Mouse (Mus musculus): ENCODE results near the gene Ppfibp1. TPM values are rescaled to one million over a fixed set of nuclear protein-coding genes. Genes with fewer than 3 reads are reported as not detected.
"Not testable (repeated sequence)": the region's sequence is repeated elsewhere in the genome, so short reads cannot be mapped to it uniquely, and the experiment has no call there.

Gene Ppfibp1
- polyA plus RNA-seq, 1 experiment from 2014 or later = 15.2 TPM

GRCm38 (mm10) chr6:146863154-146863553 is 25.1 kb upstream of the Ppfibp1 start:
- no peaks in the 10 kb centered on the region for H3K36me3 ChIP-seq
- WGBS = 91% methylated on average over 2 of the region's 2 CpGs
- H3K9ac ChIP-seq = no peak overlapping the region
- no peaks in the 10 kb centered on the region for H3K9me3 ChIP-seq
- no peaks in the 10 kb centered on the region for H3K27me3 ChIP-seq
- H3K4me3 ChIP-seq = no peak overlapping the region
- H3K4me1 ChIP-seq (replicated peaks) = no peaks in the 10 kb centered on the region
- no peak for ATAC-seq (ENCODE audit: low read depth)
- H3K4me2 ChIP-seq = no peak overlapping the region
- no peak overlapping the region for H3K27ac ChIP-seq (replicated peaks)

GRCm38 (mm10) chr6:146864370-146864769 is 23.9 kb upstream of the Ppfibp1 start:
- H3K27ac ChIP-seq (replicated peaks); H3K4me1 ChIP-seq (replicated peaks); H3K9me3 ChIP-seq; H3K9ac ChIP-seq; ATAC-seq (ENCODE audit: low read depth); H3K4me3 ChIP-seq; H3K36me3 ChIP-seq; H3K27me3 ChIP-seq; H3K4me2 ChIP-seq: not testable (repeated sequence)
- WGBS = 96% methylated on average over 2 of the region's 5 CpGs

- H3K9me3 ChIP-seq = no peaks in the 10 kb centered on the region
- no peaks in the 10 kb centered on the region for H3K4me1 ChIP-seq (replicated peaks)
- no peak overlapping the region for H3K4me2 ChIP-seq
- H3K27me3 ChIP-seq = no peaks in the 10 kb centered on the region
- no peak for ATAC-seq (ENCODE audit: low read depth)
- H3K36me3 ChIP-seq = no peaks in the 10 kb centered on the region
- 86% methylated on average over 4 of the region's 4 CpGs for WGBS
- H3K27ac ChIP-seq (replicated peaks) = no peak overlapping the region
- no peak overlapping the region for H3K4me3 ChIP-seq
- no peak overlapping the region for H3K9ac ChIP-seq
Observed at GRCm38 (mm10) chr6:146865701-146866100, 22.6 kb upstream of the Ppfibp1 start.

- no peaks in the 10 kb centered on the region for H3K27me3 ChIP-seq
- H3K36me3 ChIP-seq = no peaks in the 10 kb centered on the region
Observed at GRCm38 (mm10) chr6:146871975-146872374, 16.3 kb upstream of the Ppfibp1 start.

GRCm38 (mm10) chr6:146874415-146874814 is 13.9 kb upstream of the Ppfibp1 start:
- WGBS = 90% methylated on average over 6 of the region's 6 CpGs

More at GRCm38 (mm10) chr6:146871975-146872374, 16.3 kb upstream of the Ppfibp1 start:
- Histone ChIP-seq H3K4me1 (replicated peaks) (no peaks in the 10 kb centered on the region), H3K27ac (replicated peaks) (no peak overlapping the region), H3K4me2 (no peak overlapping the region), H3K9me3 (peaks cover 3% of the 10 kb centered on the region), H3K4me3 (no peak overlapping the region), H3K9ac (no peak overlapping the region)
- ATAC-seq (ENCODE audit: low read depth) = no peak
- WGBS = 96% methylated on average over 4 of the region's 4 CpGs

GRCm38 (mm10) chr6:146876820-146877219 is 11.5 kb upstream of the Ppfibp1 start:
- no peak overlapping the region for H3K9ac ChIP-seq
- H3K4me3 ChIP-seq = no peak overlapping the region
- H3K36me3 ChIP-seq = no peaks in the 10 kb centered on the region
- H3K27me3 ChIP-seq = no peaks in the 10 kb centered on the region
- no peak overlapping the region for H3K27ac ChIP-seq (replicated peaks)
- no peak overlapping the region for H3K4me2 ChIP-seq
- peaks cover 8% of the 10 kb centered on the region for H3K9me3 ChIP-seq
- no peaks in the 10 kb centered on the region for H3K4me1 ChIP-seq (replicated peaks)
- no peak for ATAC-seq (ENCODE audit: low read depth)
- 88% methylated on average over 2 of the region's 2 CpGs for WGBS

More at GRCm38 (mm10) chr6:146874415-146874814, 13.9 kb upstream of the Ppfibp1 start:
- Histone ChIP-seq H3K9me3 (peaks cover 8% of the 10 kb centered on the region), H3K4me1 (replicated peaks) (no peaks in the 10 kb centered on the region), H3K27me3 (no peaks in the 10 kb centered on the region), H3K4me3 (no peak overlapping the region), H3K36me3 (no peaks in the 10 kb centered on the region), H3K27ac (replicated peaks) (no peak overlapping the region), H3K4me2 (no peak overlapping the region), H3K9ac (no peak overlapping the region)
- ATAC-seq (ENCODE audit: low read depth) = no peak

- Histone ChIP-seq H3K36me3 (no peaks in the 10 kb centered on the region), H3K9ac (no peak overlapping the region), H3K27ac (replicated peaks) (no peak overlapping the region), H3K9me3 (peaks cover 8% of the 10 kb centered on the region), H3K27me3 (no peaks in the 10 kb centered on the region), H3K4me2 (no peak overlapping the region), H3K4me1 (replicated peaks) (no peaks in the 10 kb centered on the region), H3K4me3 (no peak overlapping the region)
- ATAC-seq (ENCODE audit: low read depth) = no peak
- 88% methylated on average over 12 of the region's 12 CpGs for WGBS
Observed at GRCm38 (mm10) chr6:146877425-146878045, 10.8 kb upstream of the Ppfibp1 start.

- no peak for ATAC-seq (ENCODE audit: low read depth)
- Histone ChIP-seq H3K4me2 (no peak overlapping the region), H3K27ac (replicated peaks) (no peak overlapping the region), H3K9me3 (peaks cover 8% of the 10 kb centered on the region), H3K36me3 (no peaks in the 10 kb centered on the region), H3K4me3 (no peak overlapping the region), H3K27me3 (0 out of 2 replicates have a peak, but pooled peaks cover 4% of the 10 kb centered on the region), H3K4me1 (replicated peaks) (no peaks in the 10 kb centered on the region), H3K9ac (no peak overlapping the region)
- 35% methylated on average over 10 of the region's 10 CpGs for WGBS
Observed at GRCm38 (mm10) chr6:146878926-146879325, 9.4 kb upstream of the Ppfibp1 start.

GRCm38 (mm10) chr6:146879856-146880255 is 8.4 kb upstream of the Ppfibp1 start:
- Histone ChIP-seq H3K9ac (no peak overlapping the region), H3K27ac (replicated peaks) (no peak overlapping the region), H3K4me3 (no peak overlapping the region), H3K4me2 (no peak overlapping the region), H3K9me3 (peaks cover 8% of the 10 kb centered on the region), H3K36me3 (no peaks in the 10 kb centered on the region), H3K27me3 (peaks cover 13% of the 10 kb centered on the region), H3K4me1 (replicated peaks) (no peaks in the 10 kb centered on the region)
- WGBS = 89% methylated on average over 9 of the region's 9 CpGs
- ATAC-seq (ENCODE audit: low read depth) = no peak

GRCm38 (mm10) chr6:146880296-146880695 is 8.0 kb upstream of the Ppfibp1 start:
- Histone ChIP-seq H3K27me3 (peaks cover 16% of the 10 kb centered on the region), H3K9me3 (peaks cover 8% of the 10 kb centered on the region), H3K4me1 (replicated peaks) (no peaks in the 10 kb centered on the region), H3K4me2 (no peak overlapping the region), H3K4me3 (no peak overlapping the region), H3K36me3 (no peaks in the 10 kb centered on the region), H3K9ac (no peak overlapping the region), H3K27ac (replicated peaks) (no peak overlapping the region)
- WGBS = 92% methylated on average over 4 of the region's 4 CpGs
- ATAC-seq (ENCODE audit: low read depth) = no peak

GRCm38 (mm10) chr6:146881896-146882770 is 6.2 kb upstream of the Ppfibp1 start:
- Histone ChIP-seq H3K36me3 (no peaks in the 10 kb centered on the region), H3K4me1 (replicated peaks) (0 out of 2 replicates have a peak, but pooled peaks cover 9% of the 10 kb centered on the region), H3K4me3 (no peak overlapping the region), H3K4me2 (no peak overlapping the region), H3K27ac (replicated peaks) (no peak overlapping the region), H3K9ac (no peak overlapping the region), H3K9me3 (peaks cover 3% of the 10 kb centered on the region; the same call in 1 of the 2 replicates), H3K27me3 (peaks cover 31% of the 10 kb centered on the region)
- 73% methylated on average over 13 of the region's 13 CpGs for WGBS
- no peak for ATAC-seq (ENCODE audit: low read depth)

- no peak for ATAC-seq (ENCODE audit: low read depth)
- no peaks in the 10 kb centered on the region for H3K9me3 ChIP-seq
- WGBS = 63% methylated on average over 2 of the region's 2 CpGs
- no peak overlapping the region for H3K4me3 ChIP-seq
- H3K4me2 ChIP-seq = no peak overlapping the region
- no peak overlapping the region for H3K27ac ChIP-seq (replicated peaks)
- H3K27me3 ChIP-seq = peaks cover 36% of the 10 kb centered on the region
- H3K9ac ChIP-seq = no peak overlapping the region
- H3K4me1 ChIP-seq (replicated peaks) = 0 out of 2 replicates have a peak, but pooled peaks cover 10% of the 10 kb centered on the region
- no peaks in the 10 kb centered on the region for H3K36me3 ChIP-seq
Observed at GRCm38 (mm10) chr6:146883426-146883825, 4.9 kb upstream of the Ppfibp1 start.
